Mouse (Mus musculus): ENCODE data around the gene Syt9. TPM values are rescaled to one million over a fixed set of nuclear protein-coding genes. Genes with fewer than 3 reads are reported as not detected.

Gene Syt9
- polyA plus RNA-seq, 1 experiment = not detected

- no peak overlapping the region for H3K4me2 ChIP-seq (ENCODE audit: low read depth)
- no peaks in the 10 kb centered on the region for H3K36me3 ChIP-seq (ENCODE audit: control insufficient read depth, insufficient read depth)
- no peak overlapping the region for H3ac ChIP-seq (ENCODE audit: control insufficient read depth, insufficient read length)
- no peaks in the 10 kb centered on the region for H3K79me2 ChIP-seq (ENCODE audit: control insufficient read depth, insufficient read depth)
- no peak for TF ChIP-seq MYOD1 (IDR thresholded peaks at IDR 0.05; ENCODE audit: control insufficient read depth in 1 of 3, insufficient read length in 2 of 3, low read depth in 2 of 3)
- TF ChIP-seq E2F4 (IDR thresholded peaks at IDR 0.05; ENCODE audit: insufficient read depth) = no peak
- no peak for TF ChIP-seq REST (IDR thresholded peaks at IDR 0.05; ENCODE audit: insufficient read depth, insufficient read length)
- no peak for TF ChIP-seq POLR2AphosphoS2 (IDR thresholded peaks at IDR 0.05; ENCODE audit: insufficient read length, low read depth)
- no peak for TF ChIP-seq POLR2A (IDR thresholded peaks at IDR 0.05; ENCODE audit: insufficient read length, low read depth)
- no peak for TF ChIP-seq MYOG (IDR thresholded peaks at IDR 0.05; ENCODE audit: control insufficient read depth in 1 of 3, insufficient read depth in 1 of 3, insufficient read length in 2 of 3, low read depth in 2 of 3)
- TF ChIP-seq SRF (IDR thresholded peaks at IDR 0.05; ENCODE audit: control insufficient read depth, insufficient read length, low read depth) = no peak
- no peak for TF ChIP-seq USF1 (IDR thresholded peaks at IDR 0.05; ENCODE audit: low read depth)
- no peak for TF ChIP-seq CEBPB (IDR thresholded peaks at IDR 0.05; ENCODE audit: insufficient read depth, poor library complexity, severe bottlenecking)
- no peak for TF ChIP-seq MAX (IDR thresholded peaks at IDR 0.05; ENCODE audit: low read depth)
- no peak for TF ChIP-seq TCF12 (IDR thresholded peaks at IDR 0.05; ENCODE audit: insufficient read depth, poor library complexity, severe bottlenecking)
- TF ChIP-seq TCF3 (IDR thresholded peaks at IDR 0.05; ENCODE audit: insufficient read length, low read depth) = no peak
- H3K4me3 ChIP-seq = no peak overlapping the region
- no peaks in the 10 kb centered on the region for H3K27me3 ChIP-seq (ENCODE audit: control insufficient read depth, insufficient read depth, insufficient read length)
These were observed 150.9 kb downstream of the Syt9 start for GRCm38 (mm10) chr7:107521411-107521810.

GRCm38 (mm10) chr7:107526299-107526698 lies 155.8 kb downstream of the Syt9 start:
- no peaks in the 10 kb centered on the region for H3K79me2 ChIP-seq (ENCODE audit: control insufficient read depth, insufficient read depth)
- no peak overlapping the region for H3ac ChIP-seq (ENCODE audit: control insufficient read depth, insufficient read length)
- no peaks in the 10 kb centered on the region for H3K36me3 ChIP-seq (ENCODE audit: control insufficient read depth, insufficient read depth)
- no peaks in the 10 kb centered on the region for H3K27me3 ChIP-seq (ENCODE audit: control insufficient read depth, insufficient read depth, insufficient read length)
- no peak overlapping the region for H3K4me2 ChIP-seq (ENCODE audit: low read depth)
- H3K4me3 ChIP-seq = no peak overlapping the region
- TF ChIP-seq SRF (IDR thresholded peaks at IDR 0.05; ENCODE audit: control insufficient read depth, insufficient read length, low read depth) = no peak
- no peak for TF ChIP-seq TCF12 (IDR thresholded peaks at IDR 0.05; ENCODE audit: insufficient read depth, poor library complexity, severe bottlenecking)
- no peak for TF ChIP-seq TCF3 (IDR thresholded peaks at IDR 0.05; ENCODE audit: insufficient read length, low read depth)
- TF ChIP-seq USF1 (IDR thresholded peaks at IDR 0.05; ENCODE audit: low read depth) = no peak
- no peak for TF ChIP-seq MAX (IDR thresholded peaks at IDR 0.05; ENCODE audit: low read depth)
- no peak for TF ChIP-seq POLR2AphosphoS2 (IDR thresholded peaks at IDR 0.05; ENCODE audit: insufficient read length, low read depth)
- no peak for TF ChIP-seq MYOG (IDR thresholded peaks at IDR 0.05; ENCODE audit: control insufficient read depth in 1 of 3, insufficient read depth in 1 of 3, insufficient read length in 2 of 3, low read depth in 2 of 3)
- no peak for TF ChIP-seq REST (IDR thresholded peaks at IDR 0.05; ENCODE audit: insufficient read depth, insufficient read length)
- TF ChIP-seq E2F4 (IDR thresholded peaks at IDR 0.05; ENCODE audit: insufficient read depth) = no peak
- TF ChIP-seq MYOD1 (IDR thresholded peaks at IDR 0.05; ENCODE audit: control insufficient read depth in 1 of 3, insufficient read length in 2 of 3, low read depth in 2 of 3) = no peak
- no peak for TF ChIP-seq CEBPB (IDR thresholded peaks at IDR 0.05; ENCODE audit: insufficient read depth, poor library complexity, severe bottlenecking)

GRCm38 (mm10) chr7:107528169-107528772 lies 157.7 kb downstream of the Syt9 start:
- H3K36me3 ChIP-seq (ENCODE audit: control insufficient read depth, insufficient read depth) = no peaks in the 10 kb centered on the region
- H3K79me2 ChIP-seq (ENCODE audit: control insufficient read depth, insufficient read depth) = no peaks in the 10 kb centered on the region
- H3ac ChIP-seq (ENCODE audit: control insufficient read depth, insufficient read length) = no peak overlapping the region
- H3K4me3 ChIP-seq = no peak overlapping the region
- H3K27me3 ChIP-seq (ENCODE audit: control insufficient read depth, insufficient read depth, insufficient read length) = no peaks in the 10 kb centered on the region
- H3K4me2 ChIP-seq (ENCODE audit: low read depth) = no peak overlapping the region
- TF ChIP-seq POLR2A (IDR thresholded peaks at IDR 0.05; ENCODE audit: insufficient read length, low read depth) = no peak
- no peak for TF ChIP-seq MYOG (IDR thresholded peaks at IDR 0.05; ENCODE audit: control insufficient read depth in 1 of 3, insufficient read depth in 1 of 3, insufficient read length in 2 of 3, low read depth in 2 of 3)
- TF ChIP-seq TCF12 (IDR thresholded peaks at IDR 0.05; ENCODE audit: insufficient read depth, poor library complexity, severe bottlenecking) = no peak

- Histone ChIP-seq H3K79me2 (ENCODE audit: control insufficient read depth, insufficient read depth) (no peaks in the 10 kb centered on the region), H3ac (ENCODE audit: control insufficient read depth, insufficient read length) (no peak overlapping the region), H3K4me3 (no peak overlapping the region), H3K4me2 (ENCODE audit: low read depth) (no peak overlapping the region), H3K27me3 (ENCODE audit: control insufficient read depth, insufficient read depth, insufficient read length) (no peaks in the 10 kb centered on the region), H3K36me3 (ENCODE audit: control insufficient read depth, insufficient read depth) (no peaks in the 10 kb centered on the region)
- TF ChIP-seq MYOG (IDR thresholded peaks at IDR 0.05; ENCODE audit: control insufficient read depth in 1 of 3, insufficient read depth in 1 of 3, insufficient read length in 2 of 3, low read depth in 2 of 3) = no peak
- TF ChIP-seq POLR2A (IDR thresholded peaks at IDR 0.05; ENCODE audit: insufficient read length, low read depth) = no peak
- TF ChIP-seq USF1 (IDR thresholded peaks at IDR 0.05; ENCODE audit: low read depth) = no peak
- TF ChIP-seq SRF (IDR thresholded peaks at IDR 0.05; ENCODE audit: control insufficient read depth, insufficient read length, low read depth) = no peak
- TF ChIP-seq E2F4 (IDR thresholded peaks at IDR 0.05; ENCODE audit: insufficient read depth) = no peak
These were observed 158.8 kb downstream of the Syt9 start for GRCm38 (mm10) chr7:107529364-107529763.

- TF ChIP-seq USF1 (IDR thresholded peaks at IDR 0.05; ENCODE audit: low read depth) (no peak), REST (IDR thresholded peaks at IDR 0.05; ENCODE audit: insufficient read depth, insufficient read length) (no peak), MYOD1 (IDR thresholded peaks at IDR 0.05; ENCODE audit: control insufficient read depth in 1 of 3, insufficient read length in 2 of 3, low read depth in 2 of 3) (no peak), TCF3 (IDR thresholded peaks at IDR 0.05; ENCODE audit: insufficient read length, low read depth) (no peak), CEBPB (IDR thresholded peaks at IDR 0.05; ENCODE audit: insufficient read depth, poor library complexity, severe bottlenecking) (no peak), POLR2AphosphoS2 (IDR thresholded peaks at IDR 0.05; ENCODE audit: insufficient read length, low read depth) (no peak), SRF (IDR thresholded peaks at IDR 0.05; ENCODE audit: control insufficient read depth, insufficient read length, low read depth) (no peak), MAX (IDR thresholded peaks at IDR 0.05; ENCODE audit: low read depth) (no peak)
- Histone ChIP-seq H3K79me2 (ENCODE audit: control insufficient read depth, insufficient read depth) (no peaks in the 10 kb centered on the region), H3K4me2 (ENCODE audit: low read depth) (no peak overlapping the region)
These were observed 164.8 kb downstream of the Syt9 start for GRCm38 (mm10) chr7:107535311-107535710.

More at GRCm38 (mm10) chr7:107535311-107535710, 164.8 kb downstream of the Syt9 start:
- Histone ChIP-seq H3K36me3 (ENCODE audit: control insufficient read depth, insufficient read depth) (no peaks in the 10 kb centered on the region), H3ac (ENCODE audit: control insufficient read depth, insufficient read length) (no peak overlapping the region), H3K27me3 (ENCODE audit: control insufficient read depth, insufficient read depth, insufficient read length) (no peaks in the 10 kb centered on the region), H3K4me3 (no peak overlapping the region)

Data from myocyte (in vitro differentiated cells).